Mouse (Mus musculus): ENCODE results near the gene Nmnat3. TPM values are rescaled to one million over a fixed set of nuclear protein-coding genes. Genes with fewer than 3 reads are reported as not detected.

Gene Nmnat3
- total and polyA plus RNA-seq, 3 experiments, result 16.0 to 19.3 (median 17.5) TPM

DNA sequence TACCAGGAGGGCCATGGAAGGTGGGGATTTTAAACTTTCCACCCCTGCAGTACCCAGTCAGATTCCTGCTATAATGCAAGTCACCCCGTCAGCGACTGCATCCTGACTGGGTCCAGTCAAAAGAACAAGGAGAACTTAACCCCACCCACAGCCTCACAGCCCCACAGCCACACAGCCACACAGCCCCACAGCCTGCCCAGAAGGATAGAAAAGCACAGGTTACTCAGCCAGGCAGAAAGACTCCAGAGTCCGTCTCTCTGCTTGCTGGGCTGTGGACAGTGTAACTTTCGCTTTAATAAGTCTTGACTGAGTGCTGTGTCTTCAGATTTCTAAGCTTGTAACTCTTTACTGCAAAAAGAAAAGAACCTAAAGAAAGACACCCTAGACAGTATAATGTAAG lies 53.2 kb downstream of the Nmnat3 start:
- no peak for DNase-seq
- no peaks in the 10 kb centered on the region for H3K4me1 ChIP-seq (ENCODE audit: control insufficient read depth, insufficient read depth, low read length)
- H3K27me3 ChIP-seq (ENCODE audit: control insufficient read depth, insufficient read depth, low read length), result no peaks in the 10 kb centered on the region
- no peak overlapping the region for H3K4me3 ChIP-seq
- WGBS, result 68% methylated on average over 4 of the region's 4 CpGs
- H3K79me2 ChIP-seq (replicated peaks; ENCODE audit: control insufficient read depth, insufficient read depth, low read length), result no peaks in the 10 kb centered on the region
- H3K27ac ChIP-seq, result no peak overlapping the region
- no peak for TF ChIP-seq EP300 (IDR thresholded peaks at IDR 0.05; ENCODE audit: insufficient read depth, low read depth, low read length)
- no peak for TF ChIP-seq CTCF (IDR thresholded peaks at IDR 0.05)
- TF ChIP-seq POLR2A (IDR thresholded peaks at IDR 0.05; ENCODE audit: insufficient read depth, low read depth, low read length), result no peak
- intact Hi-C loops (cut with DNase I), result no loop called here
- no peaks in the 10 kb centered on the region for H3K36me3 ChIP-seq (ENCODE audit: control insufficient read depth, insufficient read depth, low read length)
- H3K9ac ChIP-seq (ENCODE audit: low read depth, low read length), result no peak overlapping the region

DNA sequence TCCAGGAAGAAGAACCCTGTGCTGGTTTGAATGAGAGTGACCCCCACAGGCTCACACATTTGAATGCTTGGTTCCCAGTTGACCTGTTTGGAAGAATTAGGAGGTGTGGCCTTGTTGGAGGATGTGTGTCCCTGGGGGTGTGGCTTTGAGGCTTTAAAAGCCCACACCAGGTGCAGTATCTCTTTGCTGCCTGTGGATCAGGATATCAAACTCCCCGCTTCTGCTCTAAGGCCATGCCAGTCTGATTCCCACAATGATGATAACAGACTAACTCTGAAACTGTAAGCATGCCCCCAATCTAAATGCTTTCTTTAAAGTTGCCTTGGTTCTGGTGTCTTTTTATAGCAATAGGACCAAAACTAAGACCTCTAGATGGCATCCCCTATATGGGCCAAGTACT lies 58.6 kb downstream of the Nmnat3 start:
- Histone ChIP-seq H3K9ac (ENCODE audit: low read depth, low read length) (no peak overlapping the region), H3K4me3 (no peak overlapping the region), H3K27ac (no peak overlapping the region), H3K27me3 (ENCODE audit: control insufficient read depth, insufficient read depth, low read length) (no peaks in the 10 kb centered on the region), H3K79me2 (replicated peaks; ENCODE audit: control insufficient read depth, insufficient read depth, low read length) (no peaks in the 10 kb centered on the region), H3K36me3 (ENCODE audit: control insufficient read depth, insufficient read depth, low read length) (no peaks in the 10 kb centered on the region), H3K4me1 (ENCODE audit: control insufficient read depth, insufficient read depth, low read length) (no peaks in the 10 kb centered on the region)
- no peak for DNase-seq
- 100% methylated on average over 1 of the region's 1 CpGs for WGBS
- intact Hi-C loops (cut with DNase I), result no loop called here
- TF ChIP-seq EP300 (IDR thresholded peaks at IDR 0.05; ENCODE audit: insufficient read depth, low read depth, low read length) (no peak), CTCF (IDR thresholded peaks at IDR 0.05) (no peak)

DNA sequence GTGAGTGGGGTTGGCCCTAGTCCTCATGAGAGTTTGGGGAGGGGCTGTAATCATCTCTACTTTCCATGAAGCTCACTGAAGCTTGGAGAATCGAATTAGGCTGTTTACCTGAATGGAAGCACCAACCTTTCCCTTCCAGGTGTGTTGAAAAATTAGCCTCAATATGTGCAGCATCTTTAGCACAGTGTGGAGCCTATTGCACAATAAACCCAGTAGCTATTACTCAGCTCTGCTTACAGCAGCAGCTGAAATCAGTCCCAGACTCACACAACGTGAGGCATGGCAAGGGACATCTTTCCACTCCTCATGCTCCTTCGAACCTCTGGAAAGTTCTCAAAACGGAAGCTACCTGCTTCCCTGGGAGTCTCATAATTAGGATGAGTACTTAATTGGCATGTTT lies 59.0 kb downstream of the Nmnat3 start:
- no peak for TF ChIP-seq EP300 (IDR thresholded peaks at IDR 0.05; ENCODE audit: insufficient read depth, low read depth, low read length)
- TF ChIP-seq POLR2A (IDR thresholded peaks at IDR 0.05; ENCODE audit: insufficient read depth, low read depth, low read length), result no peak
- TF ChIP-seq CTCF (IDR thresholded peaks at IDR 0.05), result no peak
- Histone ChIP-seq H3K27ac (no peak overlapping the region), H3K9ac (ENCODE audit: low read depth, low read length) (no peak overlapping the region), H3K36me3 (ENCODE audit: control insufficient read depth, insufficient read depth, low read length) (no peaks in the 10 kb centered on the region), H3K27me3 (ENCODE audit: control insufficient read depth, insufficient read depth, low read length) (no peaks in the 10 kb centered on the region), H3K79me2 (replicated peaks; ENCODE audit: control insufficient read depth, insufficient read depth, low read length) (no peaks in the 10 kb centered on the region), H3K4me3 (no peak overlapping the region), H3K4me1 (ENCODE audit: control insufficient read depth, insufficient read depth, low read length) (no peaks in the 10 kb centered on the region)
- WGBS, result 72% methylated on average over 4 of the region's 4 CpGs
- DNase-seq, result no peak
- intact Hi-C loops (cut with DNase I), result no loop called here

GRCm38 (mm10) chr9:98347021-98347420 lies 59.8 kb downstream of the Nmnat3 start:
- no peaks in the 10 kb centered on the region for H3K4me1 ChIP-seq (ENCODE audit: control insufficient read depth, insufficient read depth, low read length)
- no peak overlapping the region for H3K27ac ChIP-seq
- no peak for DNase-seq
- H3K4me3 ChIP-seq, result no peak overlapping the region
- no peak overlapping the region for H3K9ac ChIP-seq (ENCODE audit: low read depth, low read length)
- no peaks in the 10 kb centered on the region for H3K27me3 ChIP-seq (ENCODE audit: control insufficient read depth, insufficient read depth, low read length)
- H3K36me3 ChIP-seq (ENCODE audit: control insufficient read depth, insufficient read depth, low read length), result no peaks in the 10 kb centered on the region
- no peaks in the 10 kb centered on the region for H3K79me2 ChIP-seq (replicated peaks; ENCODE audit: control insufficient read depth, insufficient read depth, low read length)
- TF ChIP-seq CTCF (IDR thresholded peaks at IDR 0.05) (no peak), EP300 (IDR thresholded peaks at IDR 0.05; ENCODE audit: insufficient read depth, low read depth, low read length) (no peak), POLR2A (IDR thresholded peaks at IDR 0.05; ENCODE audit: insufficient read depth, low read depth, low read length) (no peak)
- intact Hi-C loops (cut with DNase I), result no loop called here
- WGBS, result 82% methylated on average over 3 of the region's 3 CpGs

- no peak overlapping the region for H3K9ac ChIP-seq (ENCODE audit: low read depth, low read length)
- intact Hi-C loops (cut with DNase I), result no loop called here
- H3K4me3 ChIP-seq, result no peak overlapping the region
- WGBS, result 39% methylated on average over 4 of the region's 4 CpGs
- H3K79me2 ChIP-seq (replicated peaks; ENCODE audit: control insufficient read depth, insufficient read depth, low read length), result no peaks in the 10 kb centered on the region
- no peaks in the 10 kb centered on the region for H3K4me1 ChIP-seq (ENCODE audit: control insufficient read depth, insufficient read depth, low read length)
- no peaks in the 10 kb centered on the region for H3K36me3 ChIP-seq (ENCODE audit: control insufficient read depth, insufficient read depth, low read length)
- no peaks in the 10 kb centered on the region for H3K27me3 ChIP-seq (ENCODE audit: control insufficient read depth, insufficient read depth, low read length)
- DNase-seq, result no peak
- no peak overlapping the region for H3K27ac ChIP-seq
- TF ChIP-seq CTCF (IDR thresholded peaks at IDR 0.05), result no peak
- TF ChIP-seq EP300 (IDR thresholded peaks at IDR 0.05; ENCODE audit: insufficient read depth, low read depth, low read length), result no peak
- TF ChIP-seq POLR2A (IDR thresholded peaks at IDR 0.05; ENCODE audit: insufficient read depth, low read depth, low read length), result no peak
Measured at GRCm38 (mm10) chr9:98350318-98351144, 63.3 kb downstream of the Nmnat3 start.

GRCm38 (mm10) chr9:98352332-98352731 lies 65.1 kb downstream of the Nmnat3 start:
- DNase-seq, result no peak
- Histone ChIP-seq H3K27me3 (ENCODE audit: control insufficient read depth, insufficient read depth, low read length) (no peaks in the 10 kb centered on the region), H3K9ac (ENCODE audit: low read depth, low read length) (no peak overlapping the region), H3K27ac (no peak overlapping the region), H3K4me1 (ENCODE audit: control insufficient read depth, insufficient read depth, low read length) (no peaks in the 10 kb centered on the region), H3K79me2 (replicated peaks; ENCODE audit: control insufficient read depth, insufficient read depth, low read length) (no peaks in the 10 kb centered on the region), H3K4me3 (no peak overlapping the region), H3K36me3 (ENCODE audit: control insufficient read depth, insufficient read depth, low read length) (no peaks in the 10 kb centered on the region)
- WGBS, result 41% methylated on average over 6 of the region's 6 CpGs
- intact Hi-C loops (cut with DNase I), result no loop called here
- no peak for TF ChIP-seq EP300 (IDR thresholded peaks at IDR 0.05; ENCODE audit: insufficient read depth, low read depth, low read length)
- TF ChIP-seq CTCF (IDR thresholded peaks at IDR 0.05), result no peak
- no peak for TF ChIP-seq POLR2A (IDR thresholded peaks at IDR 0.05; ENCODE audit: insufficient read depth, low read depth, low read length)
